Mouse (Mus musculus): ENCODE data around the gene Spag6.

Spag6 gene

GRCm38 (mm10) chr2:18725880-18726279 is 32.0 kb downstream of the Spag6 start:
- no peak for DNase-seq (ENCODE audit: low read depth, low spot score)

GRCm38 (mm10) chr2:18731718-18732117 is 37.9 kb downstream of the Spag6 start:
- no peak for DNase-seq (ENCODE audit: low read depth, low spot score)

GRCm38 (mm10) chr2:18734394-18735127 is 40.7 kb downstream of the Spag6 start:
- no peak for DNase-seq (ENCODE audit: low read depth, low spot score)

- DNase-seq (ENCODE audit: low read depth, low spot score), result no peak
These were observed 43.2 kb downstream of the Spag6 start for GRCm38 (mm10) chr2:18737040-18737439.

- DNase-seq (ENCODE audit: low read depth, low spot score), result no peak
These were observed 45.4 kb downstream of the Spag6 start for GRCm38 (mm10) chr2:18739216-18739615.

GRCm38 (mm10) chr2:18756144-18756543 is 62.3 kb downstream of the Spag6 start:
- DNase-seq (ENCODE audit: low read depth, low spot score), result peak; percentile 63

- DNase-seq (ENCODE audit: low read depth, low spot score), result no peak
These were observed 71.0 kb downstream of the Spag6 start for GRCm38 (mm10) chr2:18764846-18765245.

GRCm38 (mm10) chr2:18765481-18766249 is 71.8 kb downstream of the Spag6 start:
- DNase-seq (ENCODE audit: low read depth, low spot score), result no peak

GRCm38 (mm10) chr2:18766441-18766820 is 72.6 kb downstream of the Spag6 start:
- no peak for DNase-seq (ENCODE audit: low read depth, low spot score)

- peak; percentile 95 for DNase-seq (ENCODE audit: low read depth, low spot score)
These were observed 73.1 kb downstream of the Spag6 start for GRCm38 (mm10) chr2:18766821-18767541.

GRCm38 (mm10) chr2:18768414-18768813 is 74.6 kb downstream of the Spag6 start:
- no peak for DNase-seq (ENCODE audit: low read depth, low spot score)

GRCm38 (mm10) chr2:18772413-18772812 is 78.6 kb downstream of the Spag6 start:
- DNase-seq (ENCODE audit: low read depth, low spot score), result peak; percentile 58

GRCm38 (mm10) chr2:18774326-18774725 is 80.5 kb downstream of the Spag6 start:
- no peak for DNase-seq (ENCODE audit: low read depth, low spot score)

GRCm38 (mm10) chr2:18778220-18778619 is 84.4 kb downstream of the Spag6 start:
- peak; percentile 26 for DNase-seq (ENCODE audit: low read depth, low spot score)

GRCm38 (mm10) chr2:18779830-18780229 is 86.0 kb downstream of the Spag6 start:
- DNase-seq (ENCODE audit: low read depth, low spot score), result no peak

GRCm38 (mm10) chr2:18781296-18781695 is 87.5 kb downstream of the Spag6 start:
- no peak for DNase-seq (ENCODE audit: low read depth, low spot score)

- no peak for DNase-seq (ENCODE audit: low read depth, low spot score)
These were observed 100.4 kb downstream of the Spag6 start for GRCm38 (mm10) chr2:18794261-18794660.

GRCm38 (mm10) chr2:18797776-18798175 is 103.9 kb downstream of the Spag6 start:
- DNase-seq (ENCODE audit: low read depth, low spot score), result no peak

- no peak for DNase-seq (ENCODE audit: low read depth, low spot score)
These were observed 105.6 kb downstream of the Spag6 start for GRCm38 (mm10) chr2:18799265-18799965.

Measured in brain, adult 2 months (tissue).